Mouse (Mus musculus) heart, postnatal 0 days (tissue): ENCODE measurements at regions not wholly inside any gene's neighbourhood (a gene's known extent, or its start where the extent isn't known, plus 50 kb on each side); places are given as distances from the start of the nearest gene placed in this dataset.

ENCODE experiments used
- ATAC-seq: fragments of 200-750 bp; cut with Nextera tagmentation; 2 replicates; pipeline ENCODE4 v1.8.0; 2017; ENCODE audit warnings: low read depth, moderate number of reproducible peaks, moderate library complexity; ENCODE audit not compliant: insufficient read depth
- DNase-seq: peaks from one replicate; pipeline ENCODE4 v3.0.0-alpha.2; 2016; ENCODE audit warnings: low spot score
- H3K27ac ChIP-seq: fragments of 300-500 bp; sonication (generic); 2 replicates; pipeline ENCODE4 v1.5.1; 2014; ENCODE audit warnings: low read depth, mild to moderate bottlenecking
- H3K27me3 ChIP-seq: fragments of 300-500 bp; sonication (generic); 2 replicates; pipeline ENCODE4 v1.6.1; 2014; ENCODE audit warnings: low read length, mixed read lengths; ENCODE audit not compliant: control insufficient read depth, insufficient read depth
- H3K36me3 ChIP-seq: fragments of 300-500 bp; sonication (generic); replicated peaks from 2 replicates; pipeline ENCODE4 v1.6.1; 2014; ENCODE audit warnings: low read length, mixed read lengths; ENCODE audit not compliant: control insufficient read depth, insufficient read depth
- H3K4me1 ChIP-seq: fragments of 300-500 bp; sonication (generic); 2 replicates; pipeline ENCODE4 v1.6.1; 2014; ENCODE audit warnings: antibody characterized with exemption; ENCODE audit not compliant: control insufficient read depth, insufficient read depth
- H3K4me2 ChIP-seq: fragments of 300-500 bp; sonication (generic); 2 replicates; pipeline ENCODE4 v1.6.1; 2014; ENCODE audit warnings: low read depth, mild to moderate bottlenecking, low read length, moderate library complexity
- H3K4me3 ChIP-seq: fragments of 300-500 bp; sonication (generic); 2 replicates; pipeline ENCODE4 v1.5.1; 2014; ENCODE audit warnings: low read depth, low read length
- H3K9ac ChIP-seq: fragments of 300-500 bp; sonication (generic); replicated peaks from 2 replicates; pipeline ENCODE4 v1.6.1; 2014; ENCODE audit warnings: low read depth, low read length, mixed read lengths
- H3K9me3 ChIP-seq: fragments of 300-500 bp; sonication (generic); replicated peaks from 2 replicates; pipeline ENCODE4 v1.6.1; 2016; ENCODE audit warnings: low read length; ENCODE audit not compliant: control insufficient read depth
- CTCF ChIP-seq: IDR thresholded peaks from 2 replicates; pipeline ENCODE4 v1.5.1; 2016; ENCODE audit warnings: antibody characterized with exemption, control low read depth, low read depth
- EP300 ChIP-seq: IDR thresholded peaks from 2 replicates; pipeline ENCODE4 v1.6.1; 2016; ENCODE audit warnings: antibody characterized with exemption, low read depth
- WGBS: fragments of 180-500 bp; shearing (Covaris S2); extraction: QIAGEN DNeasy Blood & Tissue Kit; methylation state at CpG from one replicate; pipeline ENCODE4 v1.1.7; 2014; 5-methylcytosine and 5-hydroxymethylcytosine counted together

DNA sequence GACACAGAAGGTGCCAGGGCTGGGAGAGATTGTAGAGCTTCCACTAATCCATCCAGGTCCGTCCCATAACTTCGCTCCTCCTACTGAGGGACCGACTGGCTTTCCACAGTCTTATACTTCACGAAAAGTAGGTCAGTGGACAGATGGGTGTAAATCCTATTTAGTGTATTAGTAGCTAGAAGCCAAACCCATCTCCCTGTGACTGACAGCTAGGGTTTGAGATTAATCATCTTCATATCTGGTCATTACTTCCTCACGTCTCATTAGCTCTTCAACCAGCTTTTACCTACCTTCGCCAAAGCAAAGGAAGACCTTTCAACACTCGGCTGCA lies 60.4 kb upstream of the Scaf11 start:
- H3K36me3 ChIP-seq = no peaks in the 10 kb centered on the region
- no peak overlapping the region for H3K4me2 ChIP-seq
- H3K27ac ChIP-seq = no peak overlapping the region
- H3K9ac ChIP-seq = no peak overlapping the region
- TF ChIP-seq CTCF (no peak), EP300 (no peak)
- 87% methylated on average over 7 of the region's 7 CpGs for WGBS
- H3K4me1 ChIP-seq = no peaks in the 10 kb centered on the region
- DNase-seq (no peak), ATAC-seq (no peak)
- H3K27me3 ChIP-seq = no peaks in the 10 kb centered on the region
- H3K4me3 ChIP-seq = no peak overlapping the region
- no peaks in the 10 kb centered on the region for H3K9me3 ChIP-seq

DNA sequence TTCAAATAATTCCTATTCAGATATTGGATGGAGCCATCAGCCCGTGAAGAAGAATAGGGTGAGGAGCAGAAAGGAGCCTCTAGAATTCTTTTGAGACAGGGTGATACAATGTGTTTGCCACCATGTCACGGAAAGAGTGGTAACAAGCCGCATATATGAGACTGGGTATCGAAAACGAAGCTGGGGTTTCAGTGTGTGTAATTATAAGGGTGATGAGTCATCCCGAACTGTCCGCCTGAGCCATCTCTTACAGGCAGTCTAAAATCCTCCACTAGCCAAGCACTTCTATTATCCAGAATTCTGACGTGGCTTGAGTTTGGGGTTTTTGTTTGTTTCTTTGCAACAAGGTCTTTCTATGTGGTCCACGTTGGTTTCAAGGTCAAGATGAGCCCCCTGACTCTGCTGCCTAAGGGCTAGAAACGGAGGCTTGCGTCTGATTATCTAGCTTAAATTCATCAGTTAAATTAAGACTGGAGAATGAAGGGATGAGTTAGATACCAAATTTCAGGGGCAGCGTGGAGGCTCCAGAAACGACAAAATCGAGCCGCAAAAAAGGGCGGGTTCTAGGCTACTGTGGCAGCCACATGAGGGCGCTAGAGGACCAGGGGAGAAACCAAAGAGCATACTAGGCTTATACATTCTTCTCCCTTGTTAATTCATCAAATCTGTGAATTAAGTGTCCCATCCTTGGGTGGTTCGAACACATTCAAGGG lies 59.9 kb upstream of the Scaf11 start:
- Histone ChIP-seq H3K9me3 (no peaks in the 10 kb centered on the region), H3K27me3 (no peaks in the 10 kb centered on the region), H3K4me2 (no peak overlapping the region), H3K27ac (no peak overlapping the region), H3K4me1 (no peaks in the 10 kb centered on the region), H3K9ac (no peak overlapping the region), H3K4me3 (no peak overlapping the region), H3K36me3 (no peaks in the 10 kb centered on the region)
- ATAC-seq = no peak
- TF ChIP-seq CTCF (peak; percentile 66), EP300 (no peak)
- WGBS = 60% methylated on average over 18 of the region's 18 CpGs
- DNase-seq = no peak

DNA sequence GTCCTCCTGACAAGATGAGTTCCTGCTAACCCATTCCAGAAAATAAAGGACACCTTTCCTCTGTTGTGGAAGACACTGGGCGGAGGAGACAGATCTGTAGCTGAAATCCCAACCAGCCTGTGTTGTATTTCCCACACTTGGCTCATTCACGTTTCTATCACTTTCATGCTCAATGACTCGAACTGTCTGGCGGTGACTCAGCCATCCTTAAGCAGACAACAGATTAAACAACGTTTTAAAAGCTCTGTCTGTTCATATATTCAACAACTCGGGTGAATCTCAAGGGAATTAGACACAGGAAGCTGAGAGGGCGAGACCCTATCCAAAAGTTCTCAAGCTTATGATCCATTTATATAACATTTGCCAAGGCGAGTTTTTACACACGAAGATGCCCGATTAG lies 57.5 kb upstream of the Scaf11 start:
- DNase-seq = no peak
- 62% methylated on average over 10 of the region's 10 CpGs for WGBS
- Histone ChIP-seq H3K27me3 (no peaks in the 10 kb centered on the region), H3K9me3 (no peaks in the 10 kb centered on the region), H3K9ac (no peak overlapping the region), H3K4me3 (no peak overlapping the region), H3K36me3 (no peaks in the 10 kb centered on the region), H3K27ac (no peak overlapping the region), H3K4me1 (no peaks in the 10 kb centered on the region), H3K4me2 (no peak overlapping the region)
- ATAC-seq = no peak
- TF ChIP-seq EP300 = no peak
- no peak for TF ChIP-seq CTCF

DNA sequence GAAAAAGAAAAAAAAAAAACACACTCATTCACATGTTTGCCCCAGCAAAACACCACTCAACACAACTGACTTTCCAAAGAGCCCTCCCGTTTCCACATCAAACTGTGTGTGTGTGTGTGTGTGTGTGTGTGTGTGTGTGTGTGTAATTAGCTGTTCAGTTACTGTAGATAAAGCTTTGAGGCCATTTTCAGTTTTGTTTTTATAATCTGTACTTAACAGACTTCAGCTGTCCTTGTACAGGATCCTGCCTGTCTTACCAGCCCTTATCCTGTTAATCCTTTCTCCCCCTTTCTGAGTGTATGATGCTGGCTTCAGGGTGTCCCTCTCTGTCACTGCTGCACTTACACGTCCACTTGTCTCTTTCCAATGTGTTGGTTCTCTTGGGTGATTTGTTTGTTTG lies 55.0 kb upstream of the Scaf11 start:
- Histone ChIP-seq H3K9me3 (no peaks in the 10 kb centered on the region), H3K9ac (no peak overlapping the region), H3K27me3 (no peaks in the 10 kb centered on the region), H3K36me3 (no peaks in the 10 kb centered on the region), H3K27ac (no peak overlapping the region), H3K4me1 (no peaks in the 10 kb centered on the region), H3K4me2 (no peak overlapping the region), H3K4me3 (no peak overlapping the region)
- no peak for TF ChIP-seq EP300
- no peak for TF ChIP-seq CTCF
- 55% methylated on average over 2 of the region's 2 CpGs for WGBS
- ATAC-seq (no peak), DNase-seq (no peak)

DNA sequence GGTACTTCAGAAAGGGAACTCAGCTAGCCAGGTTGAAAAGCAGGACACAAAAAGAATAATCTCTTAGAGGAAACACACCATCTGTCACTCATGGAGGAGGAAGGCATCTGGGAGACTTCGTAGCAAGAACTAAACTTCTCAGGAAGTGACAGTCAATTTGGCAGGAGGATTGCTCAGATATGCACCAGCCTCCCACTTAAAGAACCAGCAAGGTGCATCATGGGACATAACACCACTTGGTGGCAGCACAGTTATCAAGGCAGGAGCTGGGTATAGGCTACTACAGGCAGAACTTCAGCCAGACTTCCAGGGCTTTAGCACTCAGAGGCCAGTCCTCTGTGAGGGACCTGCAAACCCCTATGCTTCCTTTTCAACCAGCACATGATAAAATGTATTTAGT lies 52.0 kb upstream of the Scaf11 start:
- Histone ChIP-seq H3K27ac (no peak overlapping the region), H3K4me1 (no peaks in the 10 kb centered on the region), H3K9ac (no peak overlapping the region), H3K4me3 (no peak overlapping the region), H3K4me2 (no peak overlapping the region), H3K27me3 (no peaks in the 10 kb centered on the region), H3K9me3 (no peaks in the 10 kb centered on the region), H3K36me3 (no peaks in the 10 kb centered on the region)
- TF ChIP-seq CTCF (no peak), EP300 (no peak)
- DNase-seq = no peak
- 27% methylated on average over 1 of the region's 1 CpGs for WGBS
- ATAC-seq = no peak
